ENCODE assay signal across 9 mouse cellular contexts in the genomic region with DNA sequence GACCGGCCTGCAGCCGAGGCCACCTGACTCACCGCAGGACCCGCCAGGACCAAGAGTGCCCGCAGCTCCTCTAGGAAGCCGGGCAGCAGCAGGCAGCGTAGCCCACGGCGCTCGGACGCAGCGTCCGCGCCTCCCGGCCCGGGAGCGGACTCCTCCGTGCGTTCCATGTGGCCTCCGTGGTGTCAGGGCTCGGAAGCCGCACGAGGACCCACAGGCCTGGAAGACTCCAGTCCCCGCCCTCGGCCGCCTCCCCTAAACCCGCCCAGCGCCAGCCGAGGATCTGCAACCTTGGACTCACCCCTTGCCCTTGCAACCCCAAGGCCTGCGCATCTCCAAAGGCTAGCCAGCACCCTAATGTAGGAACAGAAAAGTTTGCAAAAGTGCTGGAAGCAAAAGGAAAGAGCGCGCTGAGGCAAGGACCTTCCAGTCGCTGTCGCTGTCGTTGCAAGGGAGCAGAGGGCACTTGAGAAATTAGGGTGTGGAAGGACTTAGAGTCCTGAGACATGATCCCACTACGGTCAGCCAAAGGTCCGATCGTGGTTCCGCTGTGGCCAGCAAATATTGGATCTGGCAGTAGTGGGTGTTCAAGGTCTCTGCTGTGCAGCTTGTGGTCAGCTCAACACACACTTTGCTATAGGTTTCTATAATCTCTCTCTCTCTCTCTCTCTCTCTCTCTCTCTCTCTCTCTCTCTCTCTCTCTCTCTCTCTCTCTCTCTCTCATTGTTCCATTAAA. TPM values are rescaled to one million over a fixed set of nuclear protein-coding genes. Genes with fewer than 3 reads are reported as not detected.
DNase-seq lines count a peak whose midpoint lies in the region; ATAC-seq and TF ChIP-seq lines count a peak whose summit lies in the region.
"Had no signal": no experiment of that assay in that cellular context is flagged by ENCODE, and none has a peak within 500 bp of the region (broad histone marks: within the 10 kb centered on the region; RNA-seq: fewer than 3 reads in every experiment).

A gene (minus strand): TSS at position 465 of the 733 bp plus-strand sequence.

- peak within 1 kb of the TSS; percentile 61 for H3K9ac ChIP-seq in embryonic facial prominence, embryonic 13.5 days
- H3K9ac ChIP-seq in heart, postnatal 0 days (replicated peaks; ENCODE audit: low read depth, low read length), result peak within 1 kb of the TSS; percentile 59

- 15% methylated on average over 39 of the region's 39 CpGs for WGBS in embryonic facial prominence, embryonic 13.5 days
- WGBS in heart, postnatal 0 days, result 18% methylated on average over 39 of the region's 39 CpGs
- 17% methylated on average over 39 of the region's 39 CpGs for WGBS in midbrain, embryonic 10.5 days

- peaks cover 11% of the 10 kb centered on the region for H3K4me1 ChIP-seq in embryonic facial prominence, embryonic 13.5 days
- H3K4me1 ChIP-seq in heart, postnatal 0 days (ENCODE audit: control insufficient read depth, insufficient read depth), result no peaks in the 10 kb centered on the region; the same call in 1 of the 2 replicates
- H3K4me1 ChIP-seq in midbrain, embryonic 10.5 days, result peaks cover 8% of the 10 kb centered on the region

- no peak for TF ChIP-seq EP300 in heart, postnatal 0 days (IDR thresholded peaks at IDR 0.05; ENCODE audit: low read depth)

- no peaks in the 10 kb centered on the region for H3K36me3 ChIP-seq in embryonic facial prominence, embryonic 13.5 days
- no peaks in the 10 kb centered on the region for H3K36me3 ChIP-seq in heart, postnatal 0 days (replicated peaks; ENCODE audit: control insufficient read depth, insufficient read depth, low read length)
- H3K36me3 ChIP-seq in midbrain, embryonic 10.5 days, result no peaks in the 10 kb centered on the region

- peaks cover 54% of the 10 kb centered on the region for H3K27me3 ChIP-seq in embryonic facial prominence, embryonic 13.5 days
- H3K27me3 ChIP-seq in heart, postnatal 0 days (ENCODE audit: control insufficient read depth, insufficient read depth, low read length), result peaks cover 12% of the 10 kb centered on the region; the same call in 1 of the 2 replicates
- peaks cover 57% of the 10 kb centered on the region for H3K27me3 ChIP-seq in midbrain, embryonic 10.5 days (ENCODE audit: low read depth, poor library complexity, severe bottlenecking)

- no peak for TF ChIP-seq CTCF in heart, postnatal 0 days (IDR thresholded peaks at IDR 0.05; ENCODE audit: low read depth)

- no peak within 1 kb of the TSS for H3K27ac ChIP-seq in embryonic facial prominence, embryonic 13.5 days
- H3K27ac ChIP-seq in heart, postnatal 0 days (ENCODE audit: low read depth), result no peak within 1 kb of the TSS
- no peak within 1 kb of the TSS for H3K27ac ChIP-seq in midbrain, embryonic 10.5 days (replicated peaks)

- H3K4me3 ChIP-seq in embryonic facial prominence, embryonic 13.5 days, result peak within 1 kb of the TSS; percentile 41
- H3K4me3 ChIP-seq in heart, postnatal 0 days (ENCODE audit: low read depth, low read length), result peak within 1 kb of the TSS; percentile 34
- H3K4me3 ChIP-seq in midbrain, embryonic 10.5 days, result peak within 1 kb of the TSS; percentile 47
- H3K4me3 ChIP-seq: myocyte had no signal

- DNase-seq in WW6 (ENCODE audit: low read depth, low spot score), result peak; percentile 11
- DNase-seq in heart, postnatal 0 days (ENCODE audit: low spot score), result peak; percentile 37
- DNase-seq in kidney, postnatal 25 days, result peak; percentile 82 to 93
- peak; percentile 31 for DNase-seq in midbrain, embryonic 10.5 days (ENCODE audit: low spot score)
- no peak for DNase-seq in frontal cortex, postnatal 14 days (ENCODE audit: low spot score in 2 of 2)
- no peak for DNase-seq in frontal cortex, postnatal 10 days (ENCODE audit: low spot score in 2 of 2)

- no peaks in the 10 kb centered on the region for H3K9me3 ChIP-seq in embryonic facial prominence, embryonic 13.5 days
- no peaks in the 10 kb centered on the region; the same call in 1 of the 2 replicates for H3K9me3 ChIP-seq in heart, postnatal 0 days (replicated peaks; ENCODE audit: control insufficient read depth, low read length)
- no peaks in the 10 kb centered on the region for H3K9me3 ChIP-seq in midbrain, embryonic 10.5 days (replicated peaks)

- ATAC-seq in embryonic facial prominence, embryonic 13.5 days (ENCODE audit: insufficient number of reproducible peaks, insufficient read depth, low FRiP score, low TSS enrichment, low read depth), result no peak
- peak; percentile 85 for ATAC-seq in heart, postnatal 0 days (ENCODE audit: insufficient read depth, low read depth)
- no peak for ATAC-seq in monocyte, adult 5-6 weeks (replicated peaks; ENCODE audit: insufficient number of reproducible peaks, low FRiP score, low TSS enrichment, poor library complexity, severe bottlenecking)

- peak within 1 kb of the TSS; percentile 71 for H3K4me2 ChIP-seq in embryonic facial prominence, embryonic 13.5 days
- peak within 1 kb of the TSS; percentile 61 for H3K4me2 ChIP-seq in heart, postnatal 0 days (ENCODE audit: low read depth, low read length)

RNA-seq across cellular contexts. Expression of the gene that starts here (rescaled TPM):
- polyA plus RNA-seq in embryonic facial prominence, embryonic 13.5 days (2015; fragmentation: Nextera tagmentation; extraction: Ambion mirVana), result 0.72 and 0.85 TPM in 2 replicates
- 34.7 and 49.4 TPM in 2 replicates for total RNA-seq in heart, postnatal 0 days (2014; rRNA removed; ENCODE audit: low replicate concordance)
- 31.2 and 31.5 TPM in 2 replicates for polyA plus RNA-seq in heart, postnatal 0 days (2015; fragmentation: Nextera tagmentation; extraction: Ambion mirVana)
- 0.10 TPM in 1 of 2 replicates, not detected in the other for polyA plus RNA-seq in midbrain, embryonic 10.5 days (2016; fragmentation: Nextera tagmentation; extraction: Ambion mirVana)
- total RNA-seq in monocyte, adult 5-6 weeks (2017), result not detected in 3 replicates

Comparison
In these comparisons a context has a peak if more than half of its experiments do, and no peak if none do; other contexts are left out.
1. RNA of the gene that starts here (total RNA-seq): 34.7 to 49.4 TPM in heart, postnatal 0 days; not detected in monocyte, adult 5-6 weeks; every median in the first group is over 10 times any median in the second.
2. RNA of the gene that starts here (polyA plus RNA-seq): 31.2 to 31.5 TPM in heart, postnatal 0 days; 0.72 to 0.85 TPM in embryonic facial prominence, embryonic 13.5 days and 0.10 TPM in midbrain, embryonic 10.5 days; every median in the first group is over 10 times any median in the second.
3. Peak in DNase-seq and H3K4me3 ChIP-seq in midbrain, embryonic 10.5 days; RNA of the gene not detected or under 1 TPM.
4. DNase-seq: peak in WW6 (single experiment), heart, postnatal 0 days (single experiment) and kidney, postnatal 25 days (2 of 2); none in frontal cortex, postnatal 14 days (0 of 2) and frontal cortex, postnatal 10 days (0 of 2).
5. Peak in every context shown above with its lines, with median percentiles within 50 percentile points of each other: H3K4me3 ChIP-seq.